Mouse (Mus musculus) heart, postnatal 0 days (tissue): ENCODE results near the gene Capn8.

Source experiments
- CTCF ChIP-seq: IDR thresholded peaks from 2 replicates; pipeline ENCODE4 v1.5.1; 2016; ENCODE audit warnings: antibody characterized with exemption, control low read depth, low read depth
- EP300 ChIP-seq: IDR thresholded peaks from 2 replicates; pipeline ENCODE4 v1.6.1; 2016; ENCODE audit warnings: antibody characterized with exemption, low read depth

GRCm38 (mm10) chr1:182543136-182543535 lies 21.7 kb upstream of the Capn8 start:
- no peak for TF ChIP-seq CTCF
- no peak for TF ChIP-seq EP300
